ENCODE assay signal across 31 mouse cellular contexts in the genomic region with DNA sequence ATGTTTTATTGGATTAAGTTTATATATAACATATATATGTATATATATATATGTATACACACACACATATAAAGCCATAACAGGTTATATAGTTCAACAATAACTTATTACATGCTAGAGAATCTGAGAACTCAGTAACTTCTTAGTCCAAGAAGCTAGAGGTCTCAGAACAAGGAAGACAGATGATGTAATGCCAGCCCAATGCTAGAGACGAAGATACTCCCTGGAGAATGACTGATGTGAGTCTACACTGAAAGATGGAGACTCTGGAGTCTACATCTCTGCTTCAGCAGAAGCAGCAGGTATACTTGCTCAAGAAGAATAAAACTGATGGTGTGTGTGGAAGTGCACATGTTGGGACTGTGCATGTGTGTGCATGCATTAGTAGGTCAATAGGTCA.
"Had no signal": no experiment of that assay in that cellular context is flagged by ENCODE, and none has a peak within 500 bp of the region (broad histone marks: within the 10 kb centered on the region; RNA-seq: fewer than 3 reads in every experiment).

No protein-coding gene starts in this region.

- H3K27me3 ChIP-seq: limb, embryonic 12.5 days; limb, embryonic 13.5 days; limb, embryonic 15.5 days; liver, embryonic 12.5 days; liver, embryonic 13.5 days; liver, embryonic 15.5 days; lung, embryonic 15.5 days; megakaryocyte, embryonic 14.5 days; midbrain, embryonic 13.5 days; midbrain, embryonic 15.5 days; neural tube, embryonic 12.5 days had no signal

- ATAC-seq: liver, embryonic 12.5 days; liver, postnatal 0 days; lung, postnatal 0 days; midbrain, embryonic 13.5 days; midbrain, embryonic 15.5 days; midbrain, embryonic 16.5 days had no signal

- H3K9me3 ChIP-seq: limb, embryonic 10.5 days; limb, embryonic 12.5 days; limb, embryonic 13.5 days; limb, embryonic 15.5 days; liver, embryonic 12.5 days; liver, embryonic 13.5 days; liver, embryonic 15.5 days; lung, embryonic 15.5 days; midbrain, embryonic 10.5 days; midbrain, embryonic 12.5 days; midbrain, embryonic 13.5 days; midbrain, embryonic 15.5 days; neural tube, embryonic 12.5 days had no signal

- H3K36me3 ChIP-seq: limb, embryonic 10.5 days; limb, embryonic 12.5 days; limb, embryonic 13.5 days; limb, embryonic 15.5 days; liver, embryonic 12.5 days; liver, embryonic 13.5 days; liver, embryonic 15.5 days; lung, embryonic 15.5 days; midbrain, embryonic 10.5 days; midbrain, embryonic 12.5 days; midbrain, embryonic 13.5 days; midbrain, embryonic 15.5 days; neural tube, embryonic 12.5 days had no signal

- H3K4me3 ChIP-seq: limb, embryonic 10.5 days; limb, embryonic 12.5 days; limb, embryonic 13.5 days; limb, embryonic 15.5 days; liver, embryonic 12.5 days; liver, embryonic 13.5 days; liver, embryonic 15.5 days; lung, embryonic 15.5 days; megakaryocyte, embryonic 14.5 days; midbrain, embryonic 10.5 days; midbrain, embryonic 12.5 days; midbrain, embryonic 13.5 days; midbrain, embryonic 15.5 days; neural tube, embryonic 12.5 days had no signal

- H3K4me1 ChIP-seq: limb, embryonic 13.5 days; limb, embryonic 15.5 days; liver, embryonic 12.5 days; liver, embryonic 13.5 days; liver, embryonic 15.5 days; lung, embryonic 15.5 days; midbrain, embryonic 12.5 days; midbrain, embryonic 13.5 days; midbrain, embryonic 15.5 days; neural tube, embryonic 12.5 days had no signal

- DNase-seq: left cerebral cortex, postnatal 4 days; liver; liver, embryonic 13.5 days; liver, postnatal 0 days; lung, adult 18-20 months; lung, adult 2 months; lung, embryonic 14.5 days; lung, postnatal 10 days; lung, postnatal 14 days; lung, postnatal 36 days; lung, postnatal 4 days; midbrain, embryonic 14.5 days had no signal

- H3K27ac ChIP-seq: limb, embryonic 10.5 days; limb, embryonic 12.5 days; limb, embryonic 13.5 days; limb, embryonic 15.5 days; liver, embryonic 12.5 days; liver, embryonic 13.5 days; liver, embryonic 14.5 days; liver, embryonic 15.5 days; lung, embryonic 15.5 days; macrophage; midbrain, embryonic 10.5 days; midbrain, embryonic 12.5 days; midbrain, embryonic 13.5 days; midbrain, embryonic 15.5 days; neural tube, embryonic 12.5 days had no signal

- H3K4me2 ChIP-seq: limb, embryonic 12.5 days; limb, embryonic 13.5 days; limb, embryonic 15.5 days; liver, embryonic 11.5 days; liver, embryonic 12.5 days; liver, embryonic 13.5 days; liver, embryonic 15.5 days; lung, embryonic 14.5 days; lung, embryonic 15.5 days; midbrain, embryonic 11.5 days; midbrain, embryonic 12.5 days; midbrain, embryonic 13.5 days; midbrain, embryonic 15.5 days; neural tube, embryonic 12.5 days had no signal

- H3K9ac ChIP-seq: limb, embryonic 12.5 days; limb, embryonic 13.5 days; limb, embryonic 15.5 days; liver, embryonic 12.5 days; liver, embryonic 13.5 days; liver, embryonic 14.5 days; liver, embryonic 15.5 days; liver, postnatal 0 days; lung, embryonic 14.5 days; lung, embryonic 15.5 days; midbrain, embryonic 12.5 days; midbrain, embryonic 13.5 days; midbrain, embryonic 15.5 days; neural tube, embryonic 12.5 days had no signal
